11 mouse cellular contexts compared by ENCODE assay signal in the genomic region with DNA sequence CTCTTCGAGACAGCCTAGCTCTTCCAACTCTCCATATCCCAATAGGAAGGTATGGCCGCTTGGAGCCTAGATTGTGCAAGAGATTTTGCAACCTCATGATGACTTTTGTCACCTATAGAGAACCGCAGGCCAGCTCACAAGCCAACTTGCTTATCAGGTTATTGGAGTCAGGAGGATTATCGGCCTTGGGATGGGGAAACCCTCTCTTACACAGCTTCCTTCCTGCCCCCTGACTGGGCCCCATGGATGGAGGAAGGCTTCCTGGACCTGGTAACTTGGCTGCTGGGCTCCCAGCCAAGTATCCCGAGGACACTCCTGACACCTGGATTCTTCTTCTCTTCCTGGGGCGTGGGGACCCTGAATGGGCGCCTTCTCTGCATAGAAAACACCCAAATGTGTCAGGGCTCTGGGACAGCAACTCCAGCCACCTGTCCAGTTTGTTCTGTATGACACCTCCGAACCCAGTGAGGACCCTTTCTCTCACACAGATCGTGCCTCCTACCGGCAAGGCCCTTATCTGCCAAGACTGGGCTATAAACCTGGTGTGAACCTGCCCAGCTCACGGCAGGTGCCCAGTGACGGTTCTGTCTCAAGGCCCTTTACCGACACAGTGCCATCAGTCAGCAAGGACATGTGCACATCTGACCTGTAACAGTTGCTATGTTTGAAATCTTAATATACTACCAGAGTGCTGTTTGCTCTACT. TPM values are rescaled to one million over a fixed set of nuclear protein-coding genes. Genes with fewer than 3 reads are reported as not detected.
DNase-seq lines count a peak whose midpoint lies in the region; ATAC-seq lines count a peak whose summit lies in the region.
"Had no signal": no experiment of that assay in that cellular context is flagged by ENCODE, and none has a peak within 500 bp of the region (broad histone marks: within the 10 kb centered on the region; RNA-seq: fewer than 3 reads in every experiment).

No protein-coding gene starts in this region.

- H3K36me3 ChIP-seq in forebrain, embryonic 10.5 days (replicated peaks) = no peaks in the 10 kb centered on the region
- H3K36me3 ChIP-seq in forebrain, embryonic 15.5 days = no peaks in the 10 kb centered on the region
- H3K36me3 ChIP-seq in lung, embryonic 16.5 days (ENCODE audit: control insufficient read depth, insufficient read depth, low read length) = no peaks in the 10 kb centered on the region
- no peaks in the 10 kb centered on the region for H3K36me3 ChIP-seq in liver, embryonic 11.5 days (ENCODE audit: control insufficient read depth, insufficient read depth, low read length)
- H3K36me3 ChIP-seq in hindbrain, embryonic 14.5 days (replicated peaks; ENCODE audit: control insufficient read depth, insufficient read depth) = no peaks in the 10 kb centered on the region

- no peaks in the 10 kb centered on the region for H3K27me3 ChIP-seq in forebrain, embryonic 10.5 days (ENCODE audit: poor library complexity, severe bottlenecking)
- no peaks in the 10 kb centered on the region for H3K27me3 ChIP-seq in forebrain, embryonic 15.5 days
- no peaks in the 10 kb centered on the region for H3K27me3 ChIP-seq in lung, embryonic 16.5 days (ENCODE audit: control insufficient read depth, insufficient read depth, low read depth, low read length)
- no peaks in the 10 kb centered on the region for H3K27me3 ChIP-seq in liver, embryonic 11.5 days (replicated peaks; ENCODE audit: control insufficient read depth, insufficient read depth, low read length)
- no peaks in the 10 kb centered on the region for H3K27me3 ChIP-seq in hindbrain, embryonic 14.5 days (ENCODE audit: control insufficient read depth, insufficient read depth, low read length)

- H3K9ac ChIP-seq in forebrain, embryonic 15.5 days (replicated peaks) = no peak overlapping the region
- no peak overlapping the region for H3K9ac ChIP-seq in lung, embryonic 16.5 days (ENCODE audit: low read length)
- no peak overlapping the region for H3K9ac ChIP-seq in liver, embryonic 11.5 days (ENCODE audit: low read depth, low read length)
- H3K9ac ChIP-seq in hindbrain, embryonic 14.5 days = no peak overlapping the region

- ATAC-seq in forebrain, embryonic 15.5 days (replicated peaks) = no peak
- ATAC-seq in lung, embryonic 16.5 days (ENCODE audit: low read depth) = 0 out of 2 replicates have a peak, but pooled peaks have one; percentile 32
- 0 out of 2 replicates have a peak, but pooled peaks have one; percentile 29 for ATAC-seq in liver, embryonic 11.5 days (replicated peaks; ENCODE audit: low FRiP score)
- ATAC-seq in hindbrain, embryonic 14.5 days (ENCODE audit: low FRiP score) = no peak

- H3K4me2 ChIP-seq in forebrain, embryonic 15.5 days (replicated peaks) = no peak overlapping the region
- no peak overlapping the region for H3K4me2 ChIP-seq in lung, embryonic 16.5 days (ENCODE audit: low read depth, low read length)
- no peak overlapping the region for H3K4me2 ChIP-seq in liver, embryonic 11.5 days
- no peak overlapping the region for H3K4me2 ChIP-seq in hindbrain, embryonic 14.5 days (replicated peaks)
- H3K4me2 ChIP-seq: midbrain, embryonic 11.5 days had no signal

- H3K4me3 ChIP-seq in forebrain, embryonic 10.5 days = no peak overlapping the region
- no peak overlapping the region for H3K4me3 ChIP-seq in forebrain, embryonic 15.5 days
- no peak overlapping the region for H3K4me3 ChIP-seq in lung, embryonic 16.5 days (ENCODE audit: low read length)
- H3K4me3 ChIP-seq in liver, embryonic 11.5 days (ENCODE audit: low read depth, low read length) = no peak overlapping the region
- no peak overlapping the region for H3K4me3 ChIP-seq in hindbrain, embryonic 14.5 days (replicated peaks; ENCODE audit: low read length)

- WGBS in forebrain, embryonic 10.5 days = 82% methylated on average over 13 of the region's 13 CpGs
- WGBS in forebrain, embryonic 15.5 days = 74% methylated on average over 13 of the region's 13 CpGs
- WGBS in lung, embryonic 16.5 days = 48% methylated on average over 13 of the region's 13 CpGs
- 43% methylated on average over 13 of the region's 13 CpGs for WGBS in liver, embryonic 11.5 days
- WGBS in hindbrain, embryonic 14.5 days = 81% methylated on average over 13 of the region's 13 CpGs

- DNase-seq in forebrain, embryonic 10.5 days (ENCODE audit: extremely low spot score, low spot score) = no peak
- DNase-seq in lung, postnatal 14 days = no peak
- DNase-seq in liver, embryonic 11.5 days (ENCODE audit: low spot score) = no peak
- DNase-seq in gastrocnemius, adult 8-10 months (ENCODE audit: low spot score in 2 of 2) = no peak
- no peak for DNase-seq in urinary bladder, postnatal 14 days (ENCODE audit: low spot score)
- DNase-seq in hindbrain, embryonic 14.5 days (ENCODE audit: low spot score) = no peak
- DNase-seq: cerebellum, postnatal 14 days; spleen, adult 18-20 months had no signal

- no peaks in the 10 kb centered on the region for H3K9me3 ChIP-seq in forebrain, embryonic 10.5 days
- no peaks in the 10 kb centered on the region for H3K9me3 ChIP-seq in forebrain, embryonic 15.5 days
- H3K9me3 ChIP-seq in lung, embryonic 16.5 days (ENCODE audit: control insufficient read depth, low read length) = 0 out of 2 replicates have a peak, but pooled peaks cover 2% of the 10 kb centered on the region
- H3K9me3 ChIP-seq in liver, embryonic 11.5 days (ENCODE audit: control insufficient read depth, low read length) = no peaks in the 10 kb centered on the region
- H3K9me3 ChIP-seq in hindbrain, embryonic 14.5 days (ENCODE audit: control insufficient read depth, low read length) = no peaks in the 10 kb centered on the region

- H3K27ac ChIP-seq in forebrain, embryonic 10.5 days = peak overlapping the region; percentile 51; the same call in 1 of the 2 replicates
- H3K27ac ChIP-seq in forebrain, embryonic 15.5 days (replicated peaks) = no peak overlapping the region
- no peak overlapping the region for H3K27ac ChIP-seq in lung, embryonic 16.5 days (ENCODE audit: low read length)
- H3K27ac ChIP-seq in liver, embryonic 11.5 days (ENCODE audit: low read depth, low read length) = no peak overlapping the region
- H3K27ac ChIP-seq in hindbrain, embryonic 14.5 days = no peak overlapping the region

- H3K4me1 ChIP-seq in forebrain, embryonic 10.5 days = peaks cover 44% of the 10 kb centered on the region
- H3K4me1 ChIP-seq in forebrain, embryonic 15.5 days = peaks cover 12% of the 10 kb centered on the region
- H3K4me1 ChIP-seq in lung, embryonic 16.5 days (replicated peaks; ENCODE audit: control insufficient read depth, insufficient read depth, low read length) = peaks cover 23% of the 10 kb centered on the region
- peaks cover 12% of the 10 kb centered on the region for H3K4me1 ChIP-seq in liver, embryonic 11.5 days (replicated peaks; ENCODE audit: control insufficient read depth, insufficient read depth, low read length)
- peaks cover 16% of the 10 kb centered on the region for H3K4me1 ChIP-seq in hindbrain, embryonic 14.5 days (replicated peaks; ENCODE audit: control insufficient read depth, insufficient read depth, low read length)

RNA-seq across cellular contexts. Expression of gene Psma6, which starts 53.3 kb away (rescaled TPM):
- polyA plus RNA-seq in forebrain, embryonic 10.5 days (2016; fragmentation: Nextera tagmentation; extraction: Ambion mirVana) = 501 and 503 TPM in 2 replicates
- polyA plus RNA-seq in forebrain, embryonic 15.5 days (2015; fragmentation: Nextera tagmentation; extraction: Ambion mirVana) = 445 and 446 TPM in 2 replicates
- polyA plus RNA-seq in lung, embryonic 16.5 days (2015; fragmentation: Nextera tagmentation; extraction: Ambion mirVana) = 389 and 394 TPM in 2 replicates
- polyA plus RNA-seq in liver, embryonic 11.5 days (2014; fragmentation: Nextera tagmentation; extraction: Ambion mirVana) = 410 and 426 TPM in 2 replicates
- 100 to 1,000 TPM; 157 to 164 (median 160) TPM for total RNA-seq in gastrocnemius, adult 8-10 months (2022)
- polyA plus RNA-seq in hindbrain, embryonic 14.5 days (2014; fragmentation: Nextera tagmentation; extraction: Ambion mirVana) = 403 and 442 TPM in 2 replicates

RNA-seq across cellular contexts. Expression of gene Nfkbia, which starts 55.2 kb away (rescaled TPM):
- polyA plus RNA-seq in forebrain, embryonic 10.5 days (2016; fragmentation: Nextera tagmentation; extraction: Ambion mirVana) = 34.3 and 36.1 TPM in 2 replicates
- 56.2 and 59.4 TPM in 2 replicates for polyA plus RNA-seq in forebrain, embryonic 15.5 days (2015; fragmentation: Nextera tagmentation; extraction: Ambion mirVana)
- polyA plus RNA-seq in lung, embryonic 16.5 days (2015; fragmentation: Nextera tagmentation; extraction: Ambion mirVana) = 130 and 136 TPM in 2 replicates
- 25.8 TPM in 2 replicates for polyA plus RNA-seq in liver, embryonic 11.5 days (2014; fragmentation: Nextera tagmentation; extraction: Ambion mirVana)
- total RNA-seq in gastrocnemius, adult 8-10 months (2022) = 10 to 100 TPM; 18.1 to 43.5 (median 29.1) TPM
- 59.7 and 63.9 TPM in 2 replicates for polyA plus RNA-seq in hindbrain, embryonic 14.5 days (2014; fragmentation: Nextera tagmentation; extraction: Ambion mirVana)

Comparison
In these comparisons a context has a peak if more than half of its experiments do, and no peak if none do; other contexts are left out.
1. ATAC-seq: peak in lung, embryonic 16.5 days (single experiment) and liver, embryonic 11.5 days (single experiment); none in forebrain, embryonic 15.5 days (single experiment) and hindbrain, embryonic 14.5 days (single experiment).